Mouse (Mus musculus): Measurements from ENCODE around the gene Abtb2.

GRCm38 (mm10) chr2:103583316-103583715, 17.2 kb downstream of the Abtb2 start:
- TF ChIP-seq CTCF (IDR thresholded peaks at IDR 0.05; ENCODE audit: low read depth, low read length), result no peak
- TF ChIP-seq POLR2A (IDR thresholded peaks at IDR 0.05; ENCODE audit: insufficient read depth, low read length), result no peak
- TF ChIP-seq EP300 (IDR thresholded peaks at IDR 0.05; ENCODE audit: insufficient read depth, low read depth, low read length), result no peak
